Mouse (Mus musculus): ENCODE measurements at regions not wholly inside any gene's neighbourhood (a gene's known extent, or its start where the extent isn't known, plus 50 kb on each side); places are given as distances from the start of the nearest gene placed in this dataset.
A peak's percentile ranks its signal among the peaks of the same experiment; 100 is the strongest.

DNA sequence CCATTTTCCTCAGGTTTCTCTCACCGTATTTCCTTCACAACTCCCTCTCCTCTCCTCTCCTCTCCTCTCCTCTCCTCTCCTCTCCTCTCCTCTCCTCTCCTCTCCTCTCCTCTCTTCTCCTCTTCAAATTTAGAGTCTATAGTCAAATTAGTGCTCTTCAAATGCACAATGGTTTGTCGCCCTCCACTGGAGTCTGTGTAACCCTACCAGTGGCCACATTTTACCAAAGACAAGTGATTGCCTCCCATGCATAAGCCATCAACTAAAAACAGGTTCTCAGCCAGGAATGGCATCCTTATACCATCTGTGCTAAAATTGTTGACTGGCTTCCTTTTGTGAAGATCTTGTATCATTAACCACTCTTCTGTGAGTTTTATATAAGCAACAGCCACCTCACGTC, 979.5 kb upstream of the Adam24 start:
- 74% methylated on average over 3 of the region's 3 CpGs for WGBS
- no peaks in the 10 kb centered on the region for H3K4me1 ChIP-seq (ENCODE audit: control insufficient read depth, insufficient read depth, low read length)
- H3K4me2 ChIP-seq (ENCODE audit: low read depth, low read length) = no peak overlapping the region
- H3K27ac ChIP-seq (ENCODE audit: low read length) = no peak overlapping the region
- H3K4me3 ChIP-seq (replicated peaks; ENCODE audit: low read length) = no peak overlapping the region
- no peaks in the 10 kb centered on the region for H3K36me3 ChIP-seq (ENCODE audit: control insufficient read depth, insufficient read depth, low read length)
- H3K9me3 ChIP-seq (replicated peaks; ENCODE audit: control insufficient read depth, low read length) = peaks cover 5% of the 10 kb centered on the region; the same call in 1 of the 2 replicates
- H3K27me3 ChIP-seq (ENCODE audit: control insufficient read depth, insufficient read depth, low read length) = no peaks in the 10 kb centered on the region
- H3K9ac ChIP-seq (ENCODE audit: low read length) = no peak overlapping the region
- ATAC-seq (ENCODE audit: insufficient read depth, low FRiP score) = no peak

DNA sequence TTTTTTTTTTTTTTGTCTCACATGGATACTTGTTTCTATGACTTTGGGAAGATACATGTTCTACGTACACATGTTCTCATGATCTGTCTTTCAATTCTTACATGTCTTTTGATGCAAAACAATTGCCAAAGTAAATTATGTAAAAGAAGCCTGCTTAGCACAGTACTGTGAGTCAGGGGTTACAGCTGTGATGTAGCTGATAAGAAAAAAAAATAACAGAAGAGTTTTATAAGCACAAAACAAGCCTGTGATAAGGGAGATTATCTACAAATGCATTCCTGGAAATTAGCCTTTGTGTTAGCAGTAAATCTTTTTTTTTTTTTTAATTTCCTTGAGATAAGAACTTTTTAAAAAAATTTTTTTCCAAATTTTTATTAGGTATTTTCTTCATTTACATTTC, 969.0 kb upstream of the Adam24 start:
- Histone ChIP-seq H3K36me3 (ENCODE audit: control insufficient read depth, insufficient read depth, low read length) (no peaks in the 10 kb centered on the region), H3K4me1 (ENCODE audit: control insufficient read depth, insufficient read depth, low read length) (no peaks in the 10 kb centered on the region), H3K4me2 (ENCODE audit: low read depth, low read length) (no peak overlapping the region), H3K9ac (ENCODE audit: low read length) (no peak overlapping the region), H3K9me3 (replicated peaks; ENCODE audit: control insufficient read depth, low read length) (no peaks in the 10 kb centered on the region), H3K27me3 (ENCODE audit: control insufficient read depth, insufficient read depth, low read length) (no peaks in the 10 kb centered on the region), H3K27ac (ENCODE audit: low read length) (no peak overlapping the region), H3K4me3 (replicated peaks; ENCODE audit: low read length) (no peak overlapping the region)
- WGBS = 88% methylated on average over 1 of the region's 1 CpGs
- no peak for ATAC-seq (ENCODE audit: insufficient read depth, low FRiP score)

DNA sequence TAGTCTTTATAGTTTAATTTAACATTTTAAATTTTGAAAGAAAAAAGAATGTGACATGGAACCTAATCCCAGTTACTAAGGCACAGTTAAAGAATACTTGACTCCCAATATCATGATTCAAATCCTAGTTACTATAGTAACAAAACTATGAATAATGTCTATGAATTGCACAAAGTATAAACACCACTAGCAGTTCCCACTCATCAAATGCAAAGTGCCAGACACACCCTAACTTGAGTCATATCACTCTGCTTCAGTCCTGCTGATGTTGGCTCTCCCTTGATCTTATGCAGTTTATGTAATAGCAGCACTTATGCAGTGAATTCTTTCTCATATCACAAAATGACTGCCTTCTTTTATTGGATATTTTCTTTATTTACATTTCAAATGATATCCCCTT, 932.5 kb upstream of the Adam24 start:
- no peaks in the 10 kb centered on the region for H3K4me1 ChIP-seq (ENCODE audit: control insufficient read depth, insufficient read depth, low read length)
- H3K4me3 ChIP-seq (replicated peaks; ENCODE audit: low read length) = no peak overlapping the region
- no peak for ATAC-seq (ENCODE audit: insufficient read depth, low FRiP score)
- H3K36me3 ChIP-seq (ENCODE audit: control insufficient read depth, insufficient read depth, low read length) = no peaks in the 10 kb centered on the region
- H3K27ac ChIP-seq (ENCODE audit: low read length) = no peak overlapping the region
- no peak overlapping the region for H3K4me2 ChIP-seq (ENCODE audit: low read depth, low read length)
- no peaks in the 10 kb centered on the region for H3K27me3 ChIP-seq (ENCODE audit: control insufficient read depth, insufficient read depth, low read length)
- no peak overlapping the region for H3K9ac ChIP-seq (ENCODE audit: low read length)
- no peaks in the 10 kb centered on the region for H3K9me3 ChIP-seq (replicated peaks; ENCODE audit: control insufficient read depth, low read length)

DNA sequence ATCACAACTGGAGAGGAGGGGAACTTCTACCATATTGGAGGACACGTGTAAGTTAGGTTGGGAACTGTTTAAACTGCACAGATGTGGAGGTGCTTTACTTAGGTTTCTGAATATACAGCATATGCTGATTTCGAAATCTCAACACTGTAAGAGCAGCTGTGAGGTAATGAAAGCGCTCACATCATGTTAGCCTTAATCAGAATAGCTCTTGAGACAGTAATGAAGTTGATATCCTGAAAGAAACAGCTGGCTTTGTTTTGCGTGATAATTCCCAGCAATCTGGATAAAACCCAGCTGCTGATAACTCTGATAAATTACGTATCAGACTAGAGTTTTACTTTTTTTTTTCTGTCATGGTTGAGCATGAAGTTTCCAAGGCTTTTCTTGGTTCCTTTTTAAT, 928.7 kb upstream of the Adam24 start:
- Histone ChIP-seq H3K9me3 (replicated peaks; ENCODE audit: control insufficient read depth, low read length) (no peaks in the 10 kb centered on the region), H3K4me3 (replicated peaks; ENCODE audit: low read length) (no peak overlapping the region), H3K27me3 (ENCODE audit: control insufficient read depth, insufficient read depth, low read length) (no peaks in the 10 kb centered on the region), H3K9ac (ENCODE audit: low read length) (no peak overlapping the region), H3K36me3 (ENCODE audit: control insufficient read depth, insufficient read depth, low read length) (no peaks in the 10 kb centered on the region), H3K4me1 (ENCODE audit: control insufficient read depth, insufficient read depth, low read length) (no peaks in the 10 kb centered on the region), H3K27ac (ENCODE audit: low read length) (no peak overlapping the region), H3K4me2 (ENCODE audit: low read depth, low read length) (no peak overlapping the region)
- peak; percentile 60; the same call in 1 of the 2 replicates for ATAC-seq (ENCODE audit: insufficient read depth, low FRiP score)
- WGBS = 47% methylated on average over 5 of the region's 5 CpGs

DNA sequence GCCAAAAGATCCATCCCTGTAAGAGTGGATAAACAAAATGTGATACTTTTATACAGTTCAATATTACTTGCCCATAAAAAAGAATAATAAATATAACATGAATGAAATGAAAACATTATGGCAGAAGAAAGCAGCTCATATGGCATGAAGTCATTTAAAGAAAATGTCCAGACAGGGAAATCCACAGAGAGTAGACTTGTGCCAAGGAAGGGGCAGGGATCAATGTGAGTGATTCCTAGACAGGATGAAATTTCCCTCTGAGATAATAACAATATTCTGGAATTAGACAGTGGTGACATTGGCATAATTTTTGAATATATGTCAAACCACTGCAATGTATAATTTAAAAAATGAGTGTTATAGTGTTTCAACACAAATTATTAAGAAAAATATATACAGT, 915.0 kb upstream of the Adam24 start:
- no peak for ATAC-seq (ENCODE audit: insufficient read depth, low FRiP score)
- H3K9me3 ChIP-seq (replicated peaks; ENCODE audit: control insufficient read depth, low read length) = no peaks in the 10 kb centered on the region
- no peak overlapping the region for H3K4me3 ChIP-seq (replicated peaks; ENCODE audit: low read length)
- H3K9ac ChIP-seq (ENCODE audit: low read length) = no peak overlapping the region
- no peak overlapping the region for H3K4me2 ChIP-seq (ENCODE audit: low read depth, low read length)
- H3K27ac ChIP-seq (ENCODE audit: low read length) = no peak overlapping the region
- no peaks in the 10 kb centered on the region for H3K27me3 ChIP-seq (ENCODE audit: control insufficient read depth, insufficient read depth, low read length)
- H3K4me1 ChIP-seq (ENCODE audit: control insufficient read depth, insufficient read depth, low read length) = no peaks in the 10 kb centered on the region
- no peaks in the 10 kb centered on the region for H3K36me3 ChIP-seq (ENCODE audit: control insufficient read depth, insufficient read depth, low read length)

DNA sequence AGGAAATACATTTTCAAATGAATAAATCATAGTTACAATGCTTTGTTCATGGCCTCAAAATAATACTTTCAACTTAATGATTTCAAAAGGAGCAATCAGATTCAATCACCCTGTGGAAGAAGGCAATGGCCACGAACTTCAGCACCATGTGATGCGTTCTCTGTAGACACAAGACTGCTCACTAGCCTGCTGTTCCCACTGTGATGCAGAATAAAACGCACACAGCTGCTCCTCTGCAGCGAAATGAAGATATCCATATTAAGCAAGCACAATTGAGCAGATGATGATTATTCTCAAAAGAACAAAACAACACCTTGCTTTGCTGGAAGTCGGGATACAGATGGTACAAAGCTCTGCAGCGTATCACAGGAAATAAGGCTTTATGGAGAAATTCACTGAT, 895.4 kb upstream of the Adam24 start:
- no peaks in the 10 kb centered on the region for H3K9me3 ChIP-seq (replicated peaks; ENCODE audit: control insufficient read depth, low read length)
- no peak overlapping the region for H3K4me3 ChIP-seq (replicated peaks; ENCODE audit: low read length)
- no peaks in the 10 kb centered on the region for H3K4me1 ChIP-seq (ENCODE audit: control insufficient read depth, insufficient read depth, low read length)
- no peak for ATAC-seq (ENCODE audit: insufficient read depth, low FRiP score)
- no peak overlapping the region for H3K4me2 ChIP-seq (ENCODE audit: low read depth, low read length)
- no peak overlapping the region for H3K27ac ChIP-seq (ENCODE audit: low read length)
- no peaks in the 10 kb centered on the region for H3K27me3 ChIP-seq (ENCODE audit: control insufficient read depth, insufficient read depth, low read length)
- H3K36me3 ChIP-seq (ENCODE audit: control insufficient read depth, insufficient read depth, low read length) = no peaks in the 10 kb centered on the region
- H3K9ac ChIP-seq (ENCODE audit: low read length) = no peak overlapping the region
- 78% methylated on average over 6 of the region's 6 CpGs for WGBS

DNA sequence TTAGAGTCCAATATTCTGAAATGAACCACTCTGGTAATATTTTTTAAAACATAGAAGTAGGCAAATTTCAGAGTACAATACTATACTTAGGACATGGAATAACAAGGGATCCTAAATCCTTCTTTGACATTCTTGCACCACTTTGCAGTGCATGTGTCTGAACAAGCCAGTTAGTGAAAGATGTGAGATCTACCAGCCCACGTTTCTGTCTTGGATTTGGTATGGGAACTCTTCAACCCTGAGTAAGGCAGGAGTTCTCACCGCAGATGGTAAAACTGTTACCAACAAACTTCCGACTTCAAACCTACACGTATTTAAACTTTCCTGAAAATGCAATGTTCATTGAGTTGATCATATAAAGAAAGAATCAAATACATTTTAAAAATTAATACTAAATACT, 894.7 kb upstream of the Adam24 start:
- Histone ChIP-seq H3K4me1 (ENCODE audit: control insufficient read depth, insufficient read depth, low read length) (no peaks in the 10 kb centered on the region), H3K4me3 (replicated peaks; ENCODE audit: low read length) (no peak overlapping the region), H3K9ac (ENCODE audit: low read length) (no peak overlapping the region), H3K36me3 (ENCODE audit: control insufficient read depth, insufficient read depth, low read length) (no peaks in the 10 kb centered on the region), H3K27me3 (ENCODE audit: control insufficient read depth, insufficient read depth, low read length) (no peaks in the 10 kb centered on the region), H3K9me3 (replicated peaks; ENCODE audit: control insufficient read depth, low read length) (no peaks in the 10 kb centered on the region), H3K4me2 (ENCODE audit: low read depth, low read length) (no peak overlapping the region), H3K27ac (ENCODE audit: low read length) (no peak overlapping the region)
- ATAC-seq (ENCODE audit: insufficient read depth, low FRiP score) = no peak
- 86% methylated on average over 4 of the region's 4 CpGs for WGBS

DNA sequence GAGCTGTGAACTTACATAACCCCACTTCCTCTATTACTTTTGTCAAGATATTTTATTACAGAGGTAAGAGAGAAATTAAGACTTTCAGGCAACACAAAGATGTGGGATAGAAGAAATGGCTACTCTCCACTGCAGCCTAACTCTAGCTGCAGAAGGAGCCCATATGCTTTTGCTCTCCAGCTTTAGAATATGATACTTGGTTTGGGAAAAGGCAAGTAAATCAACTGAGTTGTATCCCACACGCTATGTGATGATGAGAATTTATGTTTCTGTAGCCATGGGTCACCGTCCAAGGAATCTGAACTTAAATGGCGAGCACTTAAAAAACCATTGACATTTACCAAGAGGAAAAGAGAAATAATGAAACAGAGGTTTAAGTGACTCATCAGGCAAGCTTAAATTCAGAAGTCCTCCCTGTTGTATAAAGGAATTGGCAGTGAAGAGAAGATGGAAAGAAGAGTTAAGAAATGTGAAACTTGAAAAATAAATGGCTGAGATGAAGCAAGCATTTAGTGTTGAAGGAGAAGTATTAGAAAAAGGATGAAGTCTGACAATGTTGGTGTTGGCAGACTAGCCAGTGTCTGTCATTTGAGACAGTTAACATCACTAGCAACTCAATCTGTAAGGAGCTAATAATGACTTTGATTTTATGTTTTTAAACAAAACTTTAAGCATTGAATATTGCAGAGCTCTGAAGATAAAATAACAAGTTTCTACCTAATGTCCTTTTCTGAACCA, 893.3 kb upstream of the Adam24 start:
- WGBS = 49% methylated on average over 3 of the region's 3 CpGs
- no peak for ATAC-seq (ENCODE audit: insufficient read depth, low FRiP score)
- no peak overlapping the region for H3K4me2 ChIP-seq (ENCODE audit: low read depth, low read length)

DNA sequence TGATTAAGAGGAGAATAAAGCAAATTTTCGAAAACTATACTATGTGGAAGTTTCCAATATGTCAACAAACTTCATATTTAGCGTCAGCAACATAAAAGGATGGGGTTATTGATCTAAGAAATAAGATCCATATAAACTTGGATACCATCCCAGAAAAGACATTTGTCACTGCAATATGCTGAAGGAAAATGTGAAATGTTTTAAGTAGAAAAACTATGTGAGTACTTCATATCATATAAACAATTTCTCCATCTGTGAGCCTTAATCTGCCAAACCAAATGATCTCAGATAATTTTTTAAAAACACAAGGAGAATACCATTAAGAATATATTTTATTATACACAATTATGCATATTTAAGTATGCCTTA, 892.7 kb upstream of the Adam24 start:
- H3K9me3 ChIP-seq (replicated peaks; ENCODE audit: control insufficient read depth, low read length) = no peaks in the 10 kb centered on the region
- H3K9ac ChIP-seq (ENCODE audit: low read length) = no peak overlapping the region
- no peak for ATAC-seq (ENCODE audit: insufficient read depth, low FRiP score)
- H3K4me2 ChIP-seq (ENCODE audit: low read depth, low read length) = no peak overlapping the region
- no peaks in the 10 kb centered on the region for H3K27me3 ChIP-seq (ENCODE audit: control insufficient read depth, insufficient read depth, low read length)
- H3K4me1 ChIP-seq (ENCODE audit: control insufficient read depth, insufficient read depth, low read length) = no peaks in the 10 kb centered on the region
- no peak overlapping the region for H3K27ac ChIP-seq (ENCODE audit: low read length)
- H3K4me3 ChIP-seq (replicated peaks; ENCODE audit: low read length) = no peak overlapping the region
- no peaks in the 10 kb centered on the region for H3K36me3 ChIP-seq (ENCODE audit: control insufficient read depth, insufficient read depth, low read length)
- 38% methylated on average over 2 of the region's 2 CpGs for WGBS

More for the DNA sequence above, 893.3 kb upstream of the Adam24 start:
- Histone ChIP-seq H3K9me3 (replicated peaks; ENCODE audit: control insufficient read depth, low read length) (no peaks in the 10 kb centered on the region), H3K27ac (ENCODE audit: low read length) (no peak overlapping the region), H3K36me3 (ENCODE audit: control insufficient read depth, insufficient read depth, low read length) (no peaks in the 10 kb centered on the region), H3K4me3 (replicated peaks; ENCODE audit: low read length) (no peak overlapping the region), H3K4me1 (ENCODE audit: control insufficient read depth, insufficient read depth, low read length) (no peaks in the 10 kb centered on the region), H3K27me3 (ENCODE audit: control insufficient read depth, insufficient read depth, low read length) (no peaks in the 10 kb centered on the region), H3K9ac (ENCODE audit: low read length) (no peak overlapping the region)
